Mouse (Mus musculus) forebrain, embryonic 15.5 days (tissue): ENCODE data around the gene Ncoa3. TPM values are rescaled to one million over a fixed set of nuclear protein-coding genes. Genes with fewer than 3 reads are reported as not detected.

Experiments used
- ATAC-seq: fragments of 200-750 bp; cut with Nextera tagmentation; replicated peaks from 2 replicates; pipeline ENCODE4 v1.8.0; 2017; ENCODE audit warnings: mild to moderate bottlenecking, moderate TSS enrichment, moderate library complexity
- H3K27ac ChIP-seq: fragments of 300-500 bp; sonication (generic); replicated peaks from 2 replicates; pipeline ENCODE4 v1.5.1; 2015; ENCODE audit warnings: mild to moderate bottlenecking, inconsistent platforms
- H3K27me3 ChIP-seq: fragments of 300-500 bp; sonication (generic); 2 replicates; pipeline ENCODE4 v1.6.1; 2015; ENCODE audit warnings: inconsistent platforms
- H3K36me3 ChIP-seq: fragments of 300-500 bp; sonication (generic); 2 replicates; pipeline ENCODE4 v1.6.1; 2015; ENCODE audit warnings: mild to moderate bottlenecking, inconsistent platforms
- H3K4me1 ChIP-seq: fragments of 300-500 bp; sonication (generic); 2 replicates; pipeline ENCODE4 v1.6.1; 2015; ENCODE audit warnings: inconsistent platforms
- H3K4me2 ChIP-seq: fragments of 300-500 bp; sonication (generic); replicated peaks from 2 replicates; pipeline ENCODE4 v1.6.1; 2015; ENCODE audit warnings: mild to moderate bottlenecking, inconsistent platforms
- H3K4me3 ChIP-seq: fragments of 300-500 bp; sonication (generic); 2 replicates; pipeline ENCODE4 v1.5.1; 2015; ENCODE audit warnings: mild to moderate bottlenecking, inconsistent platforms
- H3K9ac ChIP-seq: fragments of 300-500 bp; sonication (generic); replicated peaks from 2 replicates; pipeline ENCODE4 v1.6.1; 2015; ENCODE audit warnings: mild to moderate bottlenecking, inconsistent platforms
- H3K9me3 ChIP-seq: fragments of 300-500 bp; sonication (generic); 2 replicates; pipeline ENCODE4 v1.6.1; 2016; ENCODE audit warnings: inconsistent platforms
- WGBS: fragments of 180-500 bp; shearing (Covaris S2); methylation state at CpG from one replicate; pipeline ENCODE4 v1.1.7; 2015; ENCODE audit warnings: mixed read lengths; 5-methylcytosine and 5-hydroxymethylcytosine counted together
- polyA plus RNA-seq: library from polyadenylated mRNA; unstranded; fragments of >200 nt; fragmentation: Nextera tagmentation; extraction: Ambion mirVana; gene quantifications from 2 replicates; pipeline ENCODE4 v1.2.1, GENCODE M21; 2015

Gene Ncoa3
- polyA plus RNA-seq, 1 experiment from 2014 or later: 9.7 TPM

DNA sequence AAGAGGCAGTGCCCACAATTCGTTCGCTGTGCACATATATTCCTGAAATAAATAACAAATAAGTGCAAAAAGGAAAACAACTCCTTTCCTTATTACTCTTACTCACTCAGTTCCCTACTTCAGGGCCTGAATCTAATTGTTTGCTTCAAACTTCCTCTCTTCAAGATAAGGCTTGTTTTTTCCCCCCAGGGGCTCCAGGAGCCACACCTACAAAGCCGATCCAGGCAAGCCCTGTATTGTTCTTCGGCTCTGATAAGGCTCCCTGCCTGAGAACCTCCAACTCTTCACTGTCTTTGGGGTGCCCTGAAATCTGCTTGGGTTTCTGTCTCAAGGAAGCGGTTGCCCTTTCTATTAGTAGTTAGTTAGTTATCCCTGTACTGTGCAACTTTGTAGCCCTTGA, 15.6 kb upstream of the Ncoa3 start:
- Histone ChIP-seq H3K4me1 (no peaks in the 10 kb centered on the region), H3K27me3 (no peaks in the 10 kb centered on the region), H3K9ac (no peak overlapping the region), H3K36me3 (no peaks in the 10 kb centered on the region), H3K27ac (no peak overlapping the region), H3K4me3 (no peak overlapping the region), H3K4me2 (no peak overlapping the region), H3K9me3 (no peaks in the 10 kb centered on the region)
- WGBS: 66% methylated on average over 5 of the region's 5 CpGs
- ATAC-seq: no peak

GRCm38 (mm10) chr2:165978119-165978518, 14.3 kb upstream of the Ncoa3 start:
- H3K9me3 ChIP-seq: no peaks in the 10 kb centered on the region
- H3K4me3 ChIP-seq: no peak overlapping the region
- H3K27me3 ChIP-seq: no peaks in the 10 kb centered on the region
- no peaks in the 10 kb centered on the region for H3K36me3 ChIP-seq
- no peak overlapping the region for H3K4me2 ChIP-seq
- ATAC-seq: no peak
- WGBS: 94% methylated on average over 1 of the region's 1 CpGs
- no peak overlapping the region for H3K27ac ChIP-seq
- H3K4me1 ChIP-seq: no peaks in the 10 kb centered on the region
- H3K9ac ChIP-seq: no peak overlapping the region

DNA sequence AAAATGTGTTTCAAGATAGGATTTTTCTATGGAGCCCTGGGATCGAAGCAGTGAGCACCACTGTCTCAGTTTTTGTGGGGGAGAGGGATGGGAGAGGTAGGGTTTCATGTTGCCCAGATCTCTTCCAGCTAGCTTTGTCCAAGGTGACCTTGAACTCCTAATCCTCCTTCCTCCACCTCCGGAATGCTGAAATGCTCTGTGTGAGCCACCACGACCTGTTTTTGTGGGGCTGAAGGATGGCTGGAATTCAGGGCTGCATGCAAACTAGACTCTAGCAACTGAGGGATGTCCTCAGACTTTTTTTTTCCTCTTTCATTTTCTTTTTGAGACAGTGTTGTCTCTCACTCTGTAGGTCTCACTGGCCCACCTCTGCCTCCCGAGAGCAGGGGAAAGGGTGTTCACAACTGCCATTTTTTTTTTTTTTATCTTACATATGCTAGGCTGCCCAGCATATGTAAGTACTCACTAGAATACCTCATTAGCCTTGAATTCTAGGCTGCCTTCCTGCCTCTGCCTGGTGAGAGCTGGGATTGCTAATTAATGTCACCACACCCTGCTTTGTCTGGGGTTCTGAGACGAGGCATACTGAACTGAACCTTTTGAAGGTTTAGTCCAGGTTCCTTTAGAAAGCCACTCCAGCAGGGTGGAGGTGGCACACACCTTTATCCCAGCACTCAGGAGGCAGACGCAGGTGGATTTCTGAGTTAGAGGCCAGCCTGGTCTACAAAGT, 11.0 kb upstream of the Ncoa3 start:
- Histone ChIP-seq H3K27ac (no peak overlapping the region), H3K4me2 (no peak overlapping the region), H3K27me3 (no peaks in the 10 kb centered on the region), H3K9me3 (no peaks in the 10 kb centered on the region), H3K36me3 (no peaks in the 10 kb centered on the region), H3K9ac (no peak overlapping the region), H3K4me1 (no peaks in the 10 kb centered on the region), H3K4me3 (no peak overlapping the region)
- WGBS: 58% methylated on average over 6 of the region's 6 CpGs
- ATAC-seq: no peak

DNA sequence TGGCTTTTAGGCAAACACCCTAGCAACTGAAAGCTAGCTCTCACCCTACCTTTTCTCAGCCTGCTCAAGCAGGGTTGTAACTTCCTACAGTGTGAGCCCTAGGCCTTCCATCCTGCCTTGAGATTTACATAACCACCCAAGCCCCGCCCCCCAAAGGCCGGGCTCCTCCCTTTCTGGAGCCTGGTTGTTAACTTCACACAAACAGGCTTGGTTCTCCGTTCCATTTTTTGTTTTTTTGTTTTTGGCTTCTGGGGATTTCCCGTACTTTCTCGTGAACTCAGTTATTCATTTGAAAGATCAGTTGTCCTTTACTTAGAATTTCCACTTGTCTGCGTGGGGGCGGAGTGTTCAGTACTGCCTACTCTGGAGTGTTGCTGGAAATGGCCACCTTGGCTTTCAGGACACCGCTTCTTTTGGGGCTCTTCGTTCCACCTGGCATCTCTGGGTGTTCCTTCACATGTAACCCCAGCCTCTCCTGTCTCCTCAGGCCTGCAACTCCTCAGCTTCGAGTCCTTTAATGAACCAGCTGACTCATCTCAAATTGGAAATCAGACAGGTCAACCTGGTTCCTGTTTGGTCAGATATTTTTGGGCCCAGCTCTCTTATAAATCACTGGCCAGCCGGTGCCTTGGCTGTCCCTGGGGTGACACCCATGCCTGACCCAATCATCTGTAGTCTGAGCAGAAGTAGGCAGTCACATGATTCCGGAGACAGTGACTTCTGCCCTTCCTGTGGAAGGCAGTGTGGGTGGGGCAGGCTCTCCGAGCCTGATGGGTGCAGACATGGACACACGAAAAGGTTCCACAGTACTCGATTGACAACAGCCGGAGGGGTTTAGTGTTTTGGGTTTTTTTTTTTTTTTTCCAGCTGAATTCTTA, 9.7 kb upstream of the Ncoa3 start:
- Histone ChIP-seq H3K9ac (no peak overlapping the region), H3K4me3 (no peak overlapping the region), H3K36me3 (no peaks in the 10 kb centered on the region), H3K4me1 (peaks cover 9% of the 10 kb centered on the region), H3K27ac (no peak overlapping the region), H3K4me2 (no peak overlapping the region), H3K27me3 (no peaks in the 10 kb centered on the region), H3K9me3 (no peaks in the 10 kb centered on the region)
- WGBS: 71% methylated on average over 16 of the region's 16 CpGs
- no peak for ATAC-seq

GRCm38 (mm10) chr2:165984318-165984717, 8.1 kb upstream of the Ncoa3 start:
- Histone ChIP-seq H3K4me1 (peaks cover 9% of the 10 kb centered on the region), H3K36me3 (no peaks in the 10 kb centered on the region), H3K4me2 (no peak overlapping the region), H3K9ac (no peak overlapping the region), H3K9me3 (no peaks in the 10 kb centered on the region), H3K27ac (no peak overlapping the region), H3K4me3 (no peak overlapping the region), H3K27me3 (no peaks in the 10 kb centered on the region)
- WGBS: 91% methylated on average over 1 of the region's 1 CpGs
- ATAC-seq: no peak

DNA sequence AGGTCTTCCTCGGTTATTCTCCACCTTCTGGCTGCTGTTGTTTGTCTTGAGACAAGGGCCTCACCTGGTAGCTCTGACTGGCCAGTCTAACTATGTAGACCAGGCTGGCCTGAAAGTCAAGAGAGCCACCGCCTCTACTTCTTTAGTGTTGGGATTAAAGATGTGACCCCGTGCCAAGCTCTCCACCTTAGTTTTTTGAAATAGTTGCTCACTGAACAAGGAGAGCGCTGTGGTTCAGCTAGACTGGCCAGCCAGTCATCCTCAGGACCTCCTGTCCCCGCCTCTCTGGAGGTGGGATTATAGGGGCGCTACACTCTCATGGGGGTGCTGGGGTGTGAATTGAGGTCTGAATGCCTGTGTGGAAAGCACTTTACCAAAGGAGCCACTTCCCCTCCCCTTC, 7.5 kb upstream of the Ncoa3 start:
- WGBS: 82% methylated on average over 6 of the region's 6 CpGs
- H3K27ac ChIP-seq: no peak overlapping the region

DNA sequence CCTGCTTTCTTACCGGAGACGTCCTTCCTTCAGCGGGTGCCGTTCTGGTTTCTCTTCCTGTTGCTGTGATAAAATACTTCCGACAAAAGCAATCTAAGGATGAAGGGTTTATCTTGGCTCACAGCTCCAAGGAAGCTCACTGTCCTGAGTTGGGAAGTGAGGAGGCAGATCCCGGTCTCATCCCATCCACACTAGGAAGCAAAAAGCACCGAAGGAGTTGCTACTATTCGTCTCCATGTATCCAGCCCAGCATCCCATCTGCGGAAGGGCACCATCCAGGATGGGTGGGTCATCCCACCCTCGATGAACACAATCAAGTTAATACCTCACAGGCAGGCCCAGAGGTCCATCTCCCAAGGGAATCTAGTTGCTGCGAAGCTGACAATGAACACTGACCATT, 6.9 kb upstream of the Ncoa3 start:
- H3K27me3 ChIP-seq: no peaks in the 10 kb centered on the region
- H3K27ac ChIP-seq: no peak overlapping the region
- no peaks in the 10 kb centered on the region for H3K9me3 ChIP-seq
- no peak overlapping the region for H3K9ac ChIP-seq
- no peaks in the 10 kb centered on the region for H3K36me3 ChIP-seq
- no peak overlapping the region for H3K4me2 ChIP-seq
- no peak for ATAC-seq
- no peak overlapping the region for H3K4me3 ChIP-seq
- WGBS: 94% methylated on average over 11 of the region's 11 CpGs
- peaks cover 9% of the 10 kb centered on the region for H3K4me1 ChIP-seq

More for the DNA sequence above, 7.5 kb upstream of the Ncoa3 start:
- Histone ChIP-seq H3K9me3 (no peaks in the 10 kb centered on the region), H3K36me3 (no peaks in the 10 kb centered on the region), H3K4me2 (no peak overlapping the region), H3K9ac (no peak overlapping the region), H3K27me3 (no peaks in the 10 kb centered on the region), H3K4me1 (peaks cover 9% of the 10 kb centered on the region), H3K4me3 (no peak overlapping the region)
- no peak for ATAC-seq

GRCm38 (mm10) chr2:165986921-165987453, 5.4 kb upstream of the Ncoa3 start:
- peak overlapping the region; percentile 44 for H3K4me3 ChIP-seq
- no peaks in the 10 kb centered on the region for H3K9me3 ChIP-seq
- WGBS: 1% methylated on average over 23 of the region's 23 CpGs
- no peaks in the 10 kb centered on the region for H3K27me3 ChIP-seq
- H3K36me3 ChIP-seq: no peaks in the 10 kb centered on the region
- ATAC-seq: peak; percentile 74
- H3K27ac ChIP-seq: peak overlapping the region; percentile 80
- H3K9ac ChIP-seq: peak overlapping the region; percentile 56
- H3K4me1 ChIP-seq: peaks cover 11% of the 10 kb centered on the region
- peak overlapping the region; percentile 71 for H3K4me2 ChIP-seq

GRCm38 (mm10) chr2:165993173-165993900, 901 bp downstream of the Ncoa3 start:
- Histone ChIP-seq H3K27me3 (no peaks in the 10 kb centered on the region), H3K4me1 (peaks cover 16% of the 10 kb centered on the region), H3K9ac (peak overlapping the region; percentile 84), H3K4me2 (peak overlapping the region; percentile 85), H3K4me3 (peak overlapping the region; percentile 74), H3K36me3 (no peaks in the 10 kb centered on the region), H3K9me3 (no peaks in the 10 kb centered on the region), H3K27ac (peak overlapping the region; percentile 76; the same call in 1 of the 2 replicates)
- WGBS: 3% methylated on average over 35 of the region's 35 CpGs
- peak; percentile 65 for ATAC-seq

GRCm38 (mm10) chr2:165994341-165994740, 1.9 kb downstream of the Ncoa3 start:
- no peaks in the 10 kb centered on the region for H3K27me3 ChIP-seq
- WGBS: 91% methylated on average over 4 of the region's 4 CpGs
- no peak overlapping the region for H3K9ac ChIP-seq
- H3K27ac ChIP-seq: no peak overlapping the region
- 0 out of 2 replicates have a peak overlapping the region, but pooled peaks have one; percentile 85 for H3K4me2 ChIP-seq
- no peak for ATAC-seq
- H3K4me1 ChIP-seq: peaks cover 17% of the 10 kb centered on the region
- H3K36me3 ChIP-seq: no peaks in the 10 kb centered on the region
- no peak overlapping the region for H3K4me3 ChIP-seq
- H3K9me3 ChIP-seq: no peaks in the 10 kb centered on the region

DNA sequence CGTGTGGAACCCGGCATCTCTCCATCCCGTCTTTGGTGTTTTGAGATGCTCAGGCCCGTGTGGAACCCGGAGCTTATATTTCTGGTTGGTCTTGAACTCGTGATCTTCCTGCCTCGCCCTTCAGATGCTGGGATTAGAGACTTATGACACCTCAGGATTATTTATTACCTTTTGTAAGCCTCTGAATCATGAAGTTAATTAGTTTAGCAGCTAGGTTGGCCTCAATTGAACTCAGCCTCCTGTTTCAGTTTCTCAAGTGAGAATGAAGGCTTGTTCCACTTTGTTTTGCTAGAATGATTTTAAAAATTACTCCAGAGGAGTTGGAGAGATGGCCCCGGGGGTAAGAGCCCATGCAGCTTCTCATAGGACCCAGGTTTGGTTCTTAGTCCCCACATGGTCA, 3.3 kb downstream of the Ncoa3 start:
- 93% methylated on average over 8 of the region's 8 CpGs for WGBS
- no peaks in the 10 kb centered on the region for H3K36me3 ChIP-seq
- no peak overlapping the region for H3K4me3 ChIP-seq
- H3K4me2 ChIP-seq: no peak overlapping the region
- H3K27ac ChIP-seq: no peak overlapping the region
- no peaks in the 10 kb centered on the region for H3K9me3 ChIP-seq
- H3K9ac ChIP-seq: no peak overlapping the region
- ATAC-seq: no peak
- peaks cover 29% of the 10 kb centered on the region for H3K4me1 ChIP-seq
- H3K27me3 ChIP-seq: no peaks in the 10 kb centered on the region

DNA sequence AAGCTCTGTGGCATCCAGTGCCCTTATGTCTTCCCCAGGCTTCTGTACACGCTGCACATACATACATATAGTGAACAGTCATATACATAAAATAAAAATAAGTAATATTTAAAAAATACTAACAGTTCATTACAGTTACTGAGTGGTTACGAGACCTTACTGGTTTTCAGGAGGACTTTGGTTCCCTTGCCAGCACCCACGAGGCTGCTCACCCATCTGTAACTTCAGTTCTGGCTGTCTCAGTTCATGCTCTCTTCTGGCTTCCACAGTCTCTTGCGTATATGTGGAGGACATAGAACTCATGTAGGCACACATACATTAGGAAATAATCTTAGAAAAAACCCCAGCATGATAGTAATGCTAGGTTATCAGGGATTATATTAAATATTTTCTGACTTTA, 3.7 kb downstream of the Ncoa3 start:
- 86% methylated on average over 4 of the region's 4 CpGs for WGBS
- H3K4me1 ChIP-seq: peaks cover 34% of the 10 kb centered on the region
- ATAC-seq: no peak
- no peak overlapping the region for H3K4me2 ChIP-seq
- no peaks in the 10 kb centered on the region for H3K36me3 ChIP-seq
- H3K9ac ChIP-seq: no peak overlapping the region
- no peaks in the 10 kb centered on the region for H3K27me3 ChIP-seq
- no peak overlapping the region for H3K4me3 ChIP-seq
- no peak overlapping the region for H3K27ac ChIP-seq
- H3K9me3 ChIP-seq: no peaks in the 10 kb centered on the region
